Mouse (Mus musculus): ENCODE measurements around the gene Rabgap1l. TPM values are rescaled to one million over a fixed set of nuclear protein-coding genes. Genes with fewer than 3 reads are reported as not detected.

The Rabgap1l gene
- polyA plus RNA-seq, 1 experiment: 85.7 TPM

DNA sequence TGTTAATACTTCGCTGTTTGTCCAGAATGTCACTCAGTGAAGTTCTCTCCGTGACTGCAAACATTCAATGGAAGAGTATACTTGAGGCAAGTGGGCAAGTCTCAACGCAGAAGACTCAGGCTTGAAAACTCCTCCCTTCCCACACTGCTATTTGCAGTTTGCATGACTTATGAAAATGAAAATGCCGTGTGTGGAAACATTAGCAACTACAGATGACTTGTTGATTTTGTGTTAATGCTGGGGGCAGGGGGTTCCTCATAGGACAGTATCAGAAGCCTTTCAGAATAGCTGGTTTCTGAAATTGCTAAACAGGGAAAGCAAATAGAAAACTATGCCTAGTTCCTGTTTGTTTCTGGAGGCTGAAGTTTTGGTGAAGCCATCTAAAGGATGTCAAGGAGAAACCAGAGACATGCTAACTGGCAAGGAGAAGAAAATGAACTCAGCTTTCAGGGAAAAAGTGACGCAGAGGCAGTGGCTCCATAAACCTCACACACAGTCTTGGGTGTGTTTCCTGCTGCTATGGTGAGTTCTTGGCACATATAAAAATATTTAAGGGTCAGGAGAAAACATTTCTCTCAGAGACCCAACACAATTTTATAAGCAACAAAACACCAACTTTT lies 541.5 kb downstream of the Rabgap1l start:
- peaks cover 79% of the 10 kb centered on the region for H3K4me1 ChIP-seq
- H3K27me3 ChIP-seq (replicated peaks): no peaks in the 10 kb centered on the region
- TF ChIP-seq GATA1 (IDR thresholded peaks at IDR 0.05; ENCODE audit: borderline replicate concordance, low read length) (no peak), FLI1 (IDR thresholded peaks at IDR 0.05; ENCODE audit: low read length) (no peak)

DNA sequence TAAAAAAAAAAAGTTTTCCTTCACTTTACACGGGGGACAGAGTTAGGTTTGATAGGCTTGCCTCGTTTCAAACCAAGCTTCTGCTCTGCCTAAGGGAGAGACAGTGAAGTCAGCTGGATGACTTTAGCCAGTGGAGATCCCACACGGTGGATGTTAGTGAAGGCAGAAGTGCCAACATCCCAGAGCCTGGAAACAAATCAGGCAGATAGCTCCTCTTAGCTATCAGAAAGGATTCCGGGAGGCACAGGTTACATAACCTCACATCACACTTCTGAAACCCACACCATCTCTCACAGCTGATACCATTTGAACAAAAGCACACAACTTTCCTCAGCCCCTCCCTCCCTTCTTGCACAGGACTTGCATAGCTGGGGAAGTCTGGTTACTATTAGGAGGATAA lies 542.2 kb downstream of the Rabgap1l start:
- H3K36me3 ChIP-seq (replicated peaks; ENCODE audit: low read length): peaks cover 93% of the 10 kb centered on the region
- H3K4me1 ChIP-seq: peaks cover 83% of the 10 kb centered on the region
- TF ChIP-seq GATA1 (IDR thresholded peaks at IDR 0.05; ENCODE audit: borderline replicate concordance, low read length) (no peak), FLI1 (IDR thresholded peaks at IDR 0.05; ENCODE audit: low read length) (no peak)
- H3K4me3 ChIP-seq (replicated peaks): peak overlapping the region; percentile 80
- no peaks in the 10 kb centered on the region for H3K9me3 ChIP-seq
- no peaks in the 10 kb centered on the region for H3K27me3 ChIP-seq (replicated peaks)

More for the DNA sequence above, 541.5 kb downstream of the Rabgap1l start:
- peak overlapping the region; percentile 77 for H3K4me3 ChIP-seq (replicated peaks)
- H3K36me3 ChIP-seq (replicated peaks; ENCODE audit: low read length): peaks cover 93% of the 10 kb centered on the region
- H3K9me3 ChIP-seq: no peaks in the 10 kb centered on the region

DNA sequence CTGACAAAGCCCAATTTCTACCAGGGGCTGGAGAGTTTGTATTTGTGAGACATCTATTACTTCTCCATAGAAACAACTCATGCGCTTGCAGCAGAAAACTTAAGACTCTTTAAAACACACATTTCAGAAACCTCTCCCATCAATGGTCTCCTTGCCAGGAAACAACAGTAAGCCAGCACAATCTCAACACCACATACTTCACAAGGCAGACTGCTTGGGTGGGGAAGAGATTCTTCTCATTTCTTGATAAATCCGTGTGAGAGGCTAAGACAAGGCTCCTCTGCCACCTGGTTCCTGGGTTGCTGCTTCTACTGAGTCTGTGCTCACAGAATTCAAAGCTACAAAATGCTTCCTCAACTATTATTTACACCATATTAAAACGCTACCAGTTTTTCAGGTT lies 543.2 kb downstream of the Rabgap1l start:
- peak overlapping the region; percentile 74 for H3K4me3 ChIP-seq (replicated peaks)
- H3K36me3 ChIP-seq (replicated peaks; ENCODE audit: low read length): peaks cover 93% of the 10 kb centered on the region
- TF ChIP-seq GATA1 (IDR thresholded peaks at IDR 0.05; ENCODE audit: borderline replicate concordance, low read length) (no peak), FLI1 (IDR thresholded peaks at IDR 0.05; ENCODE audit: low read length) (no peak)
- H3K27me3 ChIP-seq (replicated peaks): no peaks in the 10 kb centered on the region
- H3K4me1 ChIP-seq: peaks cover 77% of the 10 kb centered on the region
- H3K9me3 ChIP-seq: no peaks in the 10 kb centered on the region

DNA sequence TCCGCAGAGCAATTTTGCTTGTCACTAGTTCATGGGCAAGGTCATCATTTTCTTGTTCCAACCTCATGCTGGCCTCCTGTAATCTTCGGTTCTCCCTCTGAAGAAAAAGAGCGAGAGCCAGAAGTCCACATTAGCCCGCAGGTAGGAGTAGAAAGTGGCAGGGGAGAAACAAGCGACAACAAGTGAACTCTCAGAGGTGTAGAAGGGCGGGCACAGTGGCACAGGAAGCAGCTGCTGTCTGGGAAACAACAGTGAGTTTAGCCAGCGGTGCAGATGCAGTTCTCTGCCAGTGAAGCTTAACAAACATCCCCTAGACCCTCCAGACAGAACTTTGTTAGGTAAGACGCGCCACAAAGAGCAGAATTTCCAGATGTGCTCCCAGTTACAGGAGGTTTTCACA lies 545.5 kb downstream of the Rabgap1l start:
- H3K4me3 ChIP-seq (replicated peaks): no peak overlapping the region
- peaks cover 72% of the 10 kb centered on the region for H3K4me1 ChIP-seq

DNA sequence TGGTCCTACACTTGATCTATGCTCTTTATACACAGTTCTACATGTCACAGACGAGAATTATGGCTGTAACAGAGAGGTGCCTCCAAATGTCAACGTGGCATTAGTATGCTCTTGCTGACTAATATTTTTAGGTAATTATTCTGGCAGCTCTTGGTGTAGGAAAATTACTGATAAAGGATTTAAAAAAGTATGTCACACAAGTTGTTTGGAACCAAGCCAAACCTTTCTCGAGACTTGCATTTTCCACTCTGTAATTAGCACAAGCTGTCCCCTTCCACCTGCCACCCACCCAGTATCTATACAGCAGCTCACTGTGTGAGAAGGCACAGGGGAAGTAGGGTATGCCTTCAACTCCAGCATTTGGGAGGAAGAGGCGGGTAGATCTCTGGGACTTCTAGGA lies 546.2 kb downstream of the Rabgap1l start:
- Histone ChIP-seq H3K9me3 (no peaks in the 10 kb centered on the region), H3K4me3 (replicated peaks) (no peak overlapping the region), H3K27me3 (replicated peaks) (no peaks in the 10 kb centered on the region), H3K4me1 (peaks cover 67% of the 10 kb centered on the region), H3K36me3 (replicated peaks; ENCODE audit: low read length) (peaks cover 95% of the 10 kb centered on the region)
- no peak for TF ChIP-seq FLI1 (IDR thresholded peaks at IDR 0.05; ENCODE audit: low read length)

More for the DNA sequence above, 545.5 kb downstream of the Rabgap1l start:
- TF ChIP-seq GATA1 (IDR thresholded peaks at IDR 0.05; ENCODE audit: borderline replicate concordance, low read length) (no peak), FLI1 (IDR thresholded peaks at IDR 0.05; ENCODE audit: low read length) (no peak)
- no peaks in the 10 kb centered on the region for H3K27me3 ChIP-seq (replicated peaks)
- H3K36me3 ChIP-seq (replicated peaks; ENCODE audit: low read length): peaks cover 94% of the 10 kb centered on the region
- no peaks in the 10 kb centered on the region for H3K9me3 ChIP-seq

DNA sequence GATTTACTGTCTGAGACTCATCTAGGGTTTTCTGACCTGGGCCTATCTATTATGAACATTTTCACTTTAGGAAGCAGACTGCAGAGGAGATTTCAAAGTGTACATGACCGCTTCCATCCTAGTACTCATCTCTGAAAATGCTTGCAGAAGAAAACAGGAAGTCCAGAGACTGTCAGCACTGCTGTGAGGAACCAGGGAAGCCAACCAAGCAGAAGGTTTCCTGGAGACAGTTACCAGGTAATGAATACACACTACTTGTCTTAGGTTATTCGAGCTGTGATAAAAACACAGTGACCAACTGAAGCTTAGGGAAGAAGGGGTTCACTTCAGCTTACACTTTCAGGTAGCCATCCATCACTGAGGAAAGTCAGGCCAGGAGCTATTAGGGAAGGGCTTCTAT lies 547.1 kb downstream of the Rabgap1l start:
- no peak for TF ChIP-seq GATA1 (IDR thresholded peaks at IDR 0.05; ENCODE audit: borderline replicate concordance, low read length)
- TF ChIP-seq FLI1 (IDR thresholded peaks at IDR 0.05; ENCODE audit: low read length): no peak
- Histone ChIP-seq H3K36me3 (replicated peaks; ENCODE audit: low read length) (peaks cover 95% of the 10 kb centered on the region), H3K27me3 (replicated peaks) (no peaks in the 10 kb centered on the region), H3K4me1 (peaks cover 59% of the 10 kb centered on the region), H3K9me3 (no peaks in the 10 kb centered on the region), H3K4me3 (replicated peaks) (no peak overlapping the region)

DNA sequence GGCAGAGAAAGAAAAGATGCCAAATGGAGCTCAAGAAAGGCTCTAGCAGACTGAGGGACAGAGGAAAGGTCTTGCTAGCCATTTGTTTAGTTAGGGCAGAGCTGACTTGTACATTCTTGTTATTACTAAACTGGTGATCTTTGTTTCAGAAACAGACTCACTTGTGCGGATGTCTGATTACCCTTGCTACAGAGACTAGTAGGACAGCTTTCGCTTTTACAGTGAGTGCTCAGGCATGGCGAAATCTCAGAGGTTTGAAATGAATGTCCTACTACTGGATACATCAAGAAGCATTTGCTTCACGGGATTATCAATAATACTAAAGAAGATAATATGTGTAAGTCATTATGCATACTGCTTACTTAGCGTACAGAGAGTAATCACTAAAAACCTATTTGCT lies 548.3 kb downstream of the Rabgap1l start:
- TF ChIP-seq GATA1 (IDR thresholded peaks at IDR 0.05; ENCODE audit: borderline replicate concordance, low read length) (no peak), FLI1 (IDR thresholded peaks at IDR 0.05; ENCODE audit: low read length) (no peak)
- Histone ChIP-seq H3K36me3 (replicated peaks; ENCODE audit: low read length) (peaks cover 95% of the 10 kb centered on the region), H3K9me3 (no peaks in the 10 kb centered on the region), H3K4me3 (replicated peaks) (no peak overlapping the region), H3K4me1 (peaks cover 52% of the 10 kb centered on the region), H3K27me3 (replicated peaks) (no peaks in the 10 kb centered on the region)

DNA sequence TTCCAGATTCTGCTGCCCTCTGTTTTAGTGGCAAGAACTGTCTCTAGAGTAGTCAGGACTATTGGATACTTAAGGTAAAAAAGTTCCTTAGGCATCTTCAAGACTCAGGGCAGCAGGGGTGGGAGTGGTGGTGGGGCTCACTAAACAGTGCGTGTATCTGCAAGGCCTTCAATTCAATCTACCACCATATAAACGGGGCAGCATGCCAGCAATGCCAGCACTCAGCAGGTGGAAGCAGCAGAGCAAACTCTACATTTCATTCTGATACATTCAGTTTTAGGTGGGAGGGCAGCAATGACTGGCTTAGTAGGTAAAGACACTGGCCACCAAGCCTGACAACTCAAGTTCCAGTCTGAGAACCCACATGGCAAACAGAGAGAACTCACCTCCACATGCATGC lies 552.9 kb downstream of the Rabgap1l start:
- Histone ChIP-seq H3K9me3 (no peaks in the 10 kb centered on the region), H3K36me3 (replicated peaks; ENCODE audit: low read length) (peaks cover 98% of the 10 kb centered on the region), H3K4me3 (replicated peaks) (no peak overlapping the region), H3K27me3 (replicated peaks) (no peaks in the 10 kb centered on the region), H3K4me1 (peaks cover 51% of the 10 kb centered on the region)
- TF ChIP-seq GATA1 (IDR thresholded peaks at IDR 0.05; ENCODE audit: borderline replicate concordance, low read length) (no peak), FLI1 (IDR thresholded peaks at IDR 0.05; ENCODE audit: low read length) (no peak)

DNA sequence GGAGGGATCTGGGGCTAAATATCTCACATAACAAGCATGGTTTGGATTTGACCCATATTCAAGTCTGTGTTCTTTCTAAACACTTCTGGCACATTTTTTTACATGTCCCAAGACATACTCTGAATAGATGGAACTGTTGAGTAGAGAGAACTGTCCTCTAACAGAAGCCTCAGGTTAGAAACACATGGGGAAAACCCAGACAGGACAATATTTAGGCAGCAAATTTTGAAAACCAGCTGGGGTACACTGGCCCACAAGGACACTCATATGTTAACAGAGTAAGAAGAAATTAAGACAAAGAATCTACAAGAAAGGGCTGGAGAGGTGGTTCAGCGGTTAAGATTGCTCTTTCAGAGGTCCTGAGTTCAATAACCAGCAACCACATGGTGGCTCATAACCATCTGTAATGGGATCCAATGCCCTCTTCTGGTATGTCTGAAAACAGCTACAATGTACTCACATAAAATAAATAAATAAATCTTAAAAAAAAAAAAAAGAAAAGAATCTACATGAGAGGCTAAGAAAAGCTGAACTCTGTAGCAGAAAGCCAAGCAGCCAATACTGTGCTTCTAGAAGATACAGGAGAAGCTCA lies 554.1 kb downstream of the Rabgap1l start:
- Histone ChIP-seq H3K27me3 (replicated peaks) (no peaks in the 10 kb centered on the region), H3K4me1 (peaks cover 54% of the 10 kb centered on the region), H3K4me3 (replicated peaks) (no peak overlapping the region), H3K36me3 (replicated peaks; ENCODE audit: low read length) (peaks cover 98% of the 10 kb centered on the region), H3K9me3 (no peaks in the 10 kb centered on the region)
- TF ChIP-seq FLI1 (IDR thresholded peaks at IDR 0.05; ENCODE audit: low read length) (no peak), GATA1 (IDR thresholded peaks at IDR 0.05; ENCODE audit: borderline replicate concordance, low read length) (no peak)

DNA sequence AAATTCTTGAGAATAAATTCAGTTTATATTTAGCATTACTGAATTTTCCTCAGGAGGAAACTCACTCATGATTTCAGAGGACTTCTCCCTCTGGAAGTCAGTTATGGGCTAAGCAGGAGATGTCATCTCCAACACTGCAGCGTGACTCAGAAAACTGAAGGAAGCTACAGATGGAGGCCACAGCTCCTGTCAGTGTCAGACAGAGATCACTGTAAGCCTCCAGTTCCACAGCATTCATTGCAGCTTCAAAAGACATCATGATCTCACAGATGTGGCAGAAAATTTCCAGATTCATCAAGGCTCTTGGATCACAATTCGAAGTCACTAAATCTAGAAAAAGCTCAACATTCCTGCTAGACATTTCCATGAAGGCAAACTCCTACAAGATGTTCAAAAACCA lies 555.0 kb downstream of the Rabgap1l start:
- Histone ChIP-seq H3K4me3 (replicated peaks) (no peak overlapping the region), H3K27me3 (replicated peaks) (no peaks in the 10 kb centered on the region), H3K4me1 (peaks cover 52% of the 10 kb centered on the region), H3K9me3 (no peaks in the 10 kb centered on the region), H3K36me3 (replicated peaks; ENCODE audit: low read length) (peaks cover 93% of the 10 kb centered on the region)
- TF ChIP-seq FLI1 (IDR thresholded peaks at IDR 0.05; ENCODE audit: low read length) (no peak), GATA1 (IDR thresholded peaks at IDR 0.05; ENCODE audit: borderline replicate concordance, low read length) (no peak)
